Mouse (Mus musculus): ENCODE data around the gene Klk1b21. TPM values are rescaled to one million over a fixed set of nuclear protein-coding genes. Genes with fewer than 3 reads are reported as not detected.
"Not testable (repeated sequence)": the region's sequence is repeated elsewhere in the genome, so short reads cannot be mapped to it uniquely, and the experiment has no call there.

Klk1b21 gene
- total RNA-seq (2022) = not detected

- DNase-seq (ENCODE audit: low spot score in 2 of 2) = not testable (repeated sequence)
Observed at GRCm38 (mm10) chr7:44102028-44102427, at the start of gene Klk1b21. Gene Klk1b21, plus strand, starts transcription at chr7:44102328.

DNA sequence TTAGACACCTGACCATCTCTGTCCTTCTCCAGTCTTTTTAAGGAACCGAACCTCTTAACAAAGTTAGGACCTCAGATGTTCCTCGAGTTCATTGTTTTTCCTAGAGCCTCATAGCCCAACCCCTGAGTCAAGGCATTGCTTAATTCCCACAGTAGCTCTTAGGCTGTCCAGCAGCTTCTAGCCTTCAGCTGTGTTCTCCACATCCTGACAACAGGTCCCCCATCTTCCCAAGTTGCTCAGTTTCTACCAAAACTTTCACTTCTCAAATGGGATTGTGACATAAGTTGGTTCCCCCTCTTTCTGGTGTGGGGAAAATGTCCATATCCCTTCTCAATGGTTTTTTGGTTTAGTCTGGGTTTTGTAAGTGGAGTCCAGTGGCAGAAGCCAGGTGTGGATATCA is 30.0 kb upstream of the Klk1b21 start:
- no peak for DNase-seq (ENCODE audit: low spot score in 2 of 2)

GRCm38 (mm10) chr7:44077703-44078102 is 24.4 kb upstream of the Klk1b21 start:
- DNase-seq (ENCODE audit: low spot score in 2 of 2) = no peak

DNA sequence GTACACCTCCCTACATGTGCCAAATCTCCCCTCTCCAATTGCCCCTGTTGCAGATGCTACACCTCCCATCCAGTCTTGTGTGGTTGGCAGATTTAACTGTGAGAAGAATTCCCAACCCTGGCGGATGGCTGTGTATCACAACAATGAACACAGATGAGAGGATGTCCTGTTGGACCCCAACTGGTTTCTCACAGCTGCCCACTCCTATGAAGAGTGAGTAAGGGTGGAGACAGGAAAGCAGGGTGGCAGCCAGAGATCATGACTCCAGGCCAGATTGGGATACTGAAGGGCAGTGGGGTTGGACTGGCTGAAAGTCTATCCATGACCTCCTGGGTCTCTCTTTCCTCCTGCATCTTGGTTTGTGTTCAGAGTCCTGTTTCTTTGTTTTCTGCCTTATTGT is 6.0 kb upstream of the Klk1b21 start:
- DNase-seq (ENCODE audit: low spot score in 2 of 2) = no peak

DNA sequence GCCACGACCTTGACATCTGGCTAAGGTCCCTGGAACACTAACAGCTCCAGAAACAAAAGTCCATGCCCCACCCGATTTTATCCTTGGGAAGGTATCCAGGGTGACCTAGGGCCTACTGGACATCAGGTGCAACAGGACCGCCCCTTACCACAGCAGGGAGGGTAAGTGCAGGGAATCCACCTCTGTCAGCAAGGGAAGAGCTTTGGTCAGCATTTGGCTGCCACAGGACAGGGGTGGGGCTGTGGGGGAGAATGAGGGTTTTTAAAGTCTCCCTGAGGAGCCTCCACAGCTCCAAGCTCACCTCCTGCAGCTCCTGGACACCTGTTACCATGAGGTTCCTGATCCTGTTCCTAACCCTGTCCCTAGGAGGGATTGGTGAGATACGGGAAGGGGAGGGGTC is 10.2 kb downstream of the Klk1b21 start, which contains the start of gene Klk1b22:
Klk1b22 (plus strand) TSS at position 301 of the 400 bp plus-strand sequence.
- DNase-seq (ENCODE audit: low spot score in 2 of 2) = no peak

GRCm38 (mm10) chr7:44123445-44123844 is 21.3 kb downstream of the Klk1b21 start:
- DNase-seq (ENCODE audit: low spot score in 2 of 2) = no peak

DNA sequence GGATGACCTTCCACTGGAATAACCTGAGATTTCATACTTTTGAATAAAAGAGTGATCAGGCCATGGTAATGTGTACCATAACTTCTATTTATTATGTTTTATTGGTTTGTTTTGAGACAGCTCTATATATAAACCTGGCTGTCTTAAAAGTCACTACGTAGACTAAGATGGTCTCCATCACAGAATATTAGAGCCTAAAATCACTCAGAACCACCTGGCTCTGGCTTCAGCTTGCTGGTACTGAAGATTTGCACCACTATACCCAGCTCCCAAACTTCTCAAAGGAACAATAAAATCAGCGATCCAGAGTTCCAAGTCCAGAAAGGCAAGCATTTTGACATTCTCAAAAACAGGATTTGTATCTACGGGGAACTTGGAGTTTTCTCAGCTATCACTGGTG is 34.3 kb downstream of the Klk1b21 start, which contains the start of gene Klk1b16:
Klk1b16 (plus strand) TSS at position 301 of the 400 bp plus-strand sequence.
- DNase-seq (ENCODE audit: low spot score in 2 of 2) = no peak

Other genes starting within 250 kb of the Klk1b21 start
- not detected for gene Klk4, start 221.2 kb upstream of the Klk1b21 start, total RNA-seq (2022)
- not detected for gene Klk15, start 168.6 kb upstream of the Klk1b21 start, total RNA-seq (2022)
- gene Klk1b8, start 151.7 kb upstream of the Klk1b21 start, total RNA-seq (2022) = not detected
- gene Klk1b1, start 135.6 kb upstream of the Klk1b21 start, total RNA-seq (2022) = not detected
- not detected for gene Klk1b9, start 126.3 kb upstream of the Klk1b21 start, total RNA-seq (2022)
- gene Klk1b11, start 106.5 kb upstream of the Klk1b21 start, total RNA-seq (2022) = not detected
- gene Klk1b26, start 90.2 kb upstream of the Klk1b21 start, total RNA-seq (2022) = not detected
- gene Klk1b27, start 50.0 kb upstream of the Klk1b21 start, total RNA-seq (2022) = not detected
- not detected for gene Klk1b22, start 10.3 kb downstream of the Klk1b21 start, total RNA-seq (2022)
- gene Klk1b16, start 34.4 kb downstream of the Klk1b21 start, total RNA-seq (2022) = not detected
- gene Klk1b24, start 85.9 kb downstream of the Klk1b21 start, total RNA-seq (2022) = not detected
- gene Klk1b3, start 95.9 kb downstream of the Klk1b21 start, total RNA-seq (2022) = not detected
- not detected for gene Klk1b4, start 105.1 kb downstream of the Klk1b21 start, total RNA-seq (2022)
- gene Klk1b5, start 113.6 kb downstream of the Klk1b21 start, total RNA-seq (2022) = not detected
- not detected for gene Klk1, start 123.0 kb downstream of the Klk1b21 start, total RNA-seq (2022)
- not detected for gene Gm36864, start 133.8 kb downstream of the Klk1b21 start, total RNA-seq (2022)
- 1 to 10 TPM; 1.3 to 2.4 (median 1.7) TPM for gene 1700028J19Rik, start 144.4 kb downstream of the Klk1b21 start, total RNA-seq (2022)
- 10 to 100 TPM; 76.7 to 94.0 (median 85.5) TPM for gene 2410002F23Rik, start 144.4 kb downstream of the Klk1b21 start, total RNA-seq (2022)
- not detected for gene Acp4, start 155.1 kb downstream of the Klk1b21 start, total RNA-seq (2022)
- gene Gm15517, start 159.1 kb downstream of the Klk1b21 start, total RNA-seq (2022) = not detected
- gene Clec11a, start 204.6 kb downstream of the Klk1b21 start, total RNA-seq (2022) = 1 to 10 TPM; 3.6 to 4.2 (median 3.6) TPM
- gene Shank1, start 207.9 kb downstream of the Klk1b21 start, total RNA-seq (2022) = 100 to 1,000 TPM; 568 to 623 (median 583) TPM